Mouse (Mus musculus): ENCODE measurements around the gene Shank3. TPM values are rescaled to one million over a fixed set of nuclear protein-coding genes. Genes with fewer than 3 reads are reported as not detected.

Gene Shank3
- polyA plus RNA-seq, 1 experiment from 2014 or later: 9.6 TPM

GRCm38 (mm10) chr15:89504838-89505237 lies 5.4 kb downstream of the Shank3 start:
- H3K9ac ChIP-seq: no peak overlapping the region

GRCm38 (mm10) chr15:89507751-89508150 lies 8.3 kb downstream of the Shank3 start:
- no peak overlapping the region for H3K4me2 ChIP-seq
- no peak overlapping the region for H3K27ac ChIP-seq (replicated peaks)
- H3K4me3 ChIP-seq: no peak overlapping the region
- H3K4me1 ChIP-seq (replicated peaks): no peaks in the 10 kb centered on the region
- H3K9ac ChIP-seq: no peak overlapping the region
- peaks cover 42% of the 10 kb centered on the region for H3K36me3 ChIP-seq
- no peaks in the 10 kb centered on the region for H3K9me3 ChIP-seq
- no peak for ATAC-seq (ENCODE audit: low FRiP score, low read depth)
- H3K27me3 ChIP-seq: no peaks in the 10 kb centered on the region
- 91% methylated on average over 8 of the region's 8 CpGs for WGBS

More at GRCm38 (mm10) chr15:89504838-89505237, 5.4 kb downstream of the Shank3 start:
- Histone ChIP-seq H3K4me2 (no peak overlapping the region), H3K27me3 (0 out of 2 replicates have a peak, but pooled peaks cover 3% of the 10 kb centered on the region), H3K4me1 (replicated peaks) (peaks cover 13% of the 10 kb centered on the region), H3K36me3 (peaks cover 42% of the 10 kb centered on the region), H3K9me3 (no peaks in the 10 kb centered on the region), H3K4me3 (no peak overlapping the region), H3K27ac (replicated peaks) (no peak overlapping the region)
- 95% methylated on average over 9 of the region's 9 CpGs for WGBS
- ATAC-seq (ENCODE audit: low FRiP score, low read depth): no peak

GRCm38 (mm10) chr15:89512679-89513078 lies 13.3 kb downstream of the Shank3 start:
- Histone ChIP-seq H3K27ac (replicated peaks) (no peak overlapping the region), H3K9me3 (no peaks in the 10 kb centered on the region), H3K27me3 (no peaks in the 10 kb centered on the region), H3K9ac (no peak overlapping the region), H3K4me2 (no peak overlapping the region), H3K36me3 (peaks cover 10% of the 10 kb centered on the region), H3K4me1 (replicated peaks) (no peaks in the 10 kb centered on the region), H3K4me3 (no peak overlapping the region)
- WGBS: 88% methylated on average over 4 of the region's 4 CpGs
- no peak for ATAC-seq (ENCODE audit: low FRiP score, low read depth)

GRCm38 (mm10) chr15:89521951-89522350 lies 22.5 kb downstream of the Shank3 start:
- H3K9me3 ChIP-seq: no peaks in the 10 kb centered on the region
- no peak overlapping the region for H3K27ac ChIP-seq (replicated peaks)
- no peak for ATAC-seq (ENCODE audit: low FRiP score, low read depth)
- no peak overlapping the region for H3K4me3 ChIP-seq
- H3K36me3 ChIP-seq: peaks cover 11% of the 10 kb centered on the region; the same call in 1 of the 2 replicates
- peaks cover 4% of the 10 kb centered on the region; the same call in 1 of the 2 replicates for H3K27me3 ChIP-seq
- H3K4me1 ChIP-seq (replicated peaks): peaks cover 20% of the 10 kb centered on the region
- 81% methylated on average over 7 of the region's 7 CpGs for WGBS
- no peak overlapping the region for H3K4me2 ChIP-seq
- H3K9ac ChIP-seq: no peak overlapping the region

- H3K9me3 ChIP-seq: no peaks in the 10 kb centered on the region
- H3K4me3 ChIP-seq: peak overlapping the region; percentile 76
- H3K4me1 ChIP-seq (replicated peaks): peaks cover 20% of the 10 kb centered on the region
- H3K4me2 ChIP-seq: peak overlapping the region; percentile 96
- H3K9ac ChIP-seq: no peak overlapping the region
- whole genome bisulfite sequencing: 83% methylated on average over 10 of the region's 10 CpGs
- H3K36me3 ChIP-seq: peaks cover 10% of the 10 kb centered on the region; the same call in 1 of the 2 replicates
- H3K27me3 ChIP-seq: peaks cover 4% of the 10 kb centered on the region; the same call in 1 of the 2 replicates
- no peak overlapping the region for H3K27ac ChIP-seq (replicated peaks)
- peak; percentile 9; the same call in 1 of the 2 replicates for ATAC-seq (ENCODE audit: low FRiP score, low read depth)
These were observed 23.3 kb downstream of the Shank3 start for GRCm38 (mm10) chr15:89522566-89523282.

GRCm38 (mm10) chr15:89523283-89523832 lies 23.9 kb downstream of the Shank3 start:
- 11% methylated on average over 37 of the region's 47 CpGs for WGBS
- Histone ChIP-seq H3K36me3 (peaks cover 6% of the 10 kb centered on the region; the same call in 1 of the 2 replicates), H3K9ac (peak overlapping the region; percentile 45), H3K27me3 (peaks cover 4% of the 10 kb centered on the region; the same call in 1 of the 2 replicates), H3K27ac (replicated peaks) (no peak overlapping the region), H3K9me3 (no peaks in the 10 kb centered on the region), H3K4me1 (replicated peaks) (peaks cover 20% of the 10 kb centered on the region), H3K4me2 (peak overlapping the region; percentile 96), H3K4me3 (peak overlapping the region; percentile 76)
- peak; percentile 55 for ATAC-seq (ENCODE audit: low FRiP score, low read depth)

- 9% methylated on average over 50 of the region's 52 CpGs for WGBS
- H3K36me3 ChIP-seq: peaks cover 3% of the 10 kb centered on the region; the same call in 1 of the 2 replicates
- H3K27me3 ChIP-seq: peaks cover 4% of the 10 kb centered on the region; the same call in 1 of the 2 replicates
- H3K27ac ChIP-seq (replicated peaks): no peak overlapping the region
- peak overlapping the region; percentile 96 for H3K4me2 ChIP-seq
- peak overlapping the region; percentile 76 for H3K4me3 ChIP-seq
- no peaks in the 10 kb centered on the region for H3K9me3 ChIP-seq
- H3K9ac ChIP-seq: peak overlapping the region; percentile 67
- ATAC-seq (ENCODE audit: low FRiP score, low read depth): peak; percentile 57
- H3K4me1 ChIP-seq (replicated peaks): peaks cover 20% of the 10 kb centered on the region
These were observed 24.7 kb downstream of the Shank3 start for GRCm38 (mm10) chr15:89524001-89524571.

- H3K4me3 ChIP-seq: peak overlapping the region; percentile 76
- no peak for ATAC-seq (ENCODE audit: low FRiP score, low read depth)
- H3K36me3 ChIP-seq: peaks cover 3% of the 10 kb centered on the region; the same call in 1 of the 2 replicates
- 71% methylated on average over 8 of the region's 8 CpGs for WGBS
- H3K9ac ChIP-seq: peak overlapping the region; percentile 67
- peaks cover 4% of the 10 kb centered on the region; the same call in 1 of the 2 replicates for H3K27me3 ChIP-seq
- H3K9me3 ChIP-seq: no peaks in the 10 kb centered on the region
- H3K27ac ChIP-seq (replicated peaks): no peak overlapping the region
- peak overlapping the region; percentile 96 for H3K4me2 ChIP-seq
- peaks cover 20% of the 10 kb centered on the region for H3K4me1 ChIP-seq (replicated peaks)
These were observed 25.4 kb downstream of the Shank3 start for GRCm38 (mm10) chr15:89524611-89525415.

GRCm38 (mm10) chr15:89525464-89525863 lies 26.0 kb downstream of the Shank3 start:
- H3K9ac ChIP-seq: no peak overlapping the region
- H3K36me3 ChIP-seq: peaks cover 3% of the 10 kb centered on the region; the same call in 1 of the 2 replicates
- no peaks in the 10 kb centered on the region for H3K9me3 ChIP-seq
- no peak for ATAC-seq (ENCODE audit: low FRiP score, low read depth)
- H3K4me3 ChIP-seq: no peak overlapping the region
- peaks cover 4% of the 10 kb centered on the region; the same call in 1 of the 2 replicates for H3K27me3 ChIP-seq
- 95% methylated on average over 8 of the region's 8 CpGs for WGBS
- no peak overlapping the region for H3K27ac ChIP-seq (replicated peaks)
- no peak overlapping the region for H3K4me2 ChIP-seq
- H3K4me1 ChIP-seq (replicated peaks): peaks cover 20% of the 10 kb centered on the region

- ATAC-seq (ENCODE audit: low FRiP score, low read depth): no peak
- Histone ChIP-seq H3K27me3 (peaks cover 4% of the 10 kb centered on the region; the same call in 1 of the 2 replicates), H3K9me3 (no peaks in the 10 kb centered on the region), H3K27ac (replicated peaks) (no peak overlapping the region), H3K9ac (no peak overlapping the region), H3K4me2 (no peak overlapping the region), H3K4me1 (replicated peaks) (peaks cover 20% of the 10 kb centered on the region), H3K36me3 (0 out of 2 replicates have a peak, but pooled peaks cover 3% of the 10 kb centered on the region), H3K4me3 (no peak overlapping the region)
- 82% methylated on average over 7 of the region's 7 CpGs for WGBS
These were observed 26.5 kb downstream of the Shank3 start for GRCm38 (mm10) chr15:89525896-89526295.

GRCm38 (mm10) chr15:89526776-89527325 lies 27.4 kb downstream of the Shank3 start:
- no peak overlapping the region for H3K4me2 ChIP-seq
- 91% methylated on average over 19 of the region's 19 CpGs for WGBS
- no peak overlapping the region for H3K27ac ChIP-seq (replicated peaks)
- H3K27me3 ChIP-seq: 0 out of 2 replicates have a peak, but pooled peaks cover 4% of the 10 kb centered on the region
- no peak overlapping the region for H3K4me3 ChIP-seq
- H3K9ac ChIP-seq: no peak overlapping the region
- no peak for ATAC-seq (ENCODE audit: low FRiP score, low read depth)
- 0 out of 2 replicates have a peak, but pooled peaks cover 3% of the 10 kb centered on the region for H3K36me3 ChIP-seq
- no peaks in the 10 kb centered on the region for H3K9me3 ChIP-seq
- peaks cover 26% of the 10 kb centered on the region for H3K4me1 ChIP-seq (replicated peaks)

Measured in hindbrain, embryonic 15.5 days (tissue).